Mouse (Mus musculus) spleen, adult 2 months (tissue): ENCODE measurements at regions not wholly inside any gene's neighbourhood (a gene's known extent, or its start where the extent isn't known, plus 50 kb on each side); places are given as distances from the start of the nearest gene placed in this dataset.

Experiments
- DNase-seq, 2 experiments: peaks; one replicate each; pipeline versions ENCODE4 v3.0.0 to v3.0.0-alpha.2; 2012 to 2021; ENCODE audit warnings: low spot score in 2 of 2, low read depth in 1 of 2
- H3K27ac ChIP-seq: fragments of 200-500 bp; 2 replicates; pipeline ENCODE4 v1.5.1; 2012; ENCODE audit warnings: low read length, inconsistent platforms; ENCODE audit not compliant: insufficient read depth
- H3K27me3 ChIP-seq: fragments of 200-500 bp; 2 replicates; pipeline ENCODE4 v1.6.1; 2012; ENCODE audit warnings: mild to moderate bottlenecking, moderate library complexity, low read length, inconsistent platforms; ENCODE audit not compliant: control insufficient read depth, insufficient read depth
- H3K36me3 ChIP-seq: fragments of 200-500 bp; 2 replicates; pipeline ENCODE4 v1.6.1; 2012; ENCODE audit warnings: mild to moderate bottlenecking, low read length, inconsistent platforms; ENCODE audit not compliant: control insufficient read depth, insufficient read depth
- H3K4me1 ChIP-seq: fragments of 200-500 bp; 2 replicates; pipeline ENCODE4 v1.6.1; 2011; ENCODE audit warnings: inconsistent platforms; ENCODE audit not compliant: control insufficient read depth, insufficient read depth, insufficient read length
- H3K4me3 ChIP-seq: fragments of 200-500 bp; 2 replicates; pipeline ENCODE4 v1.5.1; 2011; ENCODE audit warnings: mild to moderate bottlenecking, inconsistent platforms; ENCODE audit not compliant: insufficient read depth, insufficient read length; ENCODE audit errors: extremely low read depth
- CTCF ChIP-seq: fragments of 200-500 bp; IDR thresholded peaks from 2 replicates; pipeline ENCODE4 v1.5.1; 2011; ENCODE audit warnings: mild to moderate bottlenecking, inconsistent platforms; ENCODE audit not compliant: insufficient read depth, insufficient read length, insufficient replicate concordance; ENCODE audit errors: extremely low read depth
- POLR2A ChIP-seq: fragments of 200-500 bp; IDR thresholded peaks from 2 replicates; pipeline ENCODE4 v1.6.1; 2011; ENCODE audit warnings: low read depth, low read length, inconsistent platforms
- WGBS: fragments of 180-500 bp; shearing (Covaris S2); methylation state at CpG from one replicate; pipeline ENCODE4 v1.1.7; 2018; 5-methylcytosine and 5-hydroxymethylcytosine counted together

GRCm38 (mm10) chr4:95435080-95435479 lies 122.2 kb upstream of the Fggy start:
- no peak for DNase-seq
- H3K4me3 ChIP-seq = no peak overlapping the region
- H3K4me1 ChIP-seq = no peaks in the 10 kb centered on the region
- no peaks in the 10 kb centered on the region for H3K36me3 ChIP-seq
- no peak overlapping the region for H3K27ac ChIP-seq
- no peak for TF ChIP-seq POLR2A
- TF ChIP-seq CTCF = no peak
- H3K27me3 ChIP-seq = no peaks in the 10 kb centered on the region
- WGBS = 82% methylated on average over 4 of the region's 4 CpGs

GRCm38 (mm10) chr4:95439834-95440233 lies 117.5 kb upstream of the Fggy start:
- 53% methylated on average over 1 of the region's 1 CpGs for WGBS

GRCm38 (mm10) chr4:95443854-95444811 lies 113.2 kb upstream of the Fggy start:
- Histone ChIP-seq H3K36me3 (no peaks in the 10 kb centered on the region), H3K27me3 (no peaks in the 10 kb centered on the region), H3K4me3 (no peak overlapping the region), H3K27ac (no peak overlapping the region), H3K4me1 (no peaks in the 10 kb centered on the region)
- no peak for TF ChIP-seq CTCF
- no peak for TF ChIP-seq POLR2A
- 87% methylated on average over 12 of the region's 12 CpGs for WGBS
- no peak for DNase-seq

More at GRCm38 (mm10) chr4:95439834-95440233, 117.5 kb upstream of the Fggy start:
- DNase-seq = no peak
- H3K4me3 ChIP-seq = no peak overlapping the region
- no peaks in the 10 kb centered on the region for H3K27me3 ChIP-seq
- H3K4me1 ChIP-seq = no peaks in the 10 kb centered on the region
- H3K27ac ChIP-seq = no peak overlapping the region
- H3K36me3 ChIP-seq = no peaks in the 10 kb centered on the region
- no peak for TF ChIP-seq POLR2A
- no peak for TF ChIP-seq CTCF

- 94% methylated on average over 1 of the region's 1 CpGs for WGBS
- no peak overlapping the region for H3K27ac ChIP-seq
- no peaks in the 10 kb centered on the region for H3K36me3 ChIP-seq
- no peak for DNase-seq
- H3K4me1 ChIP-seq = no peaks in the 10 kb centered on the region
- H3K27me3 ChIP-seq = no peaks in the 10 kb centered on the region
- H3K4me3 ChIP-seq = no peak overlapping the region
- TF ChIP-seq CTCF (no peak), POLR2A (no peak)
These were observed 107.0 kb upstream of the Fggy start for GRCm38 (mm10) chr4:95450286-95450685.

GRCm38 (mm10) chr4:95451831-95452230 lies 105.5 kb upstream of the Fggy start:
- DNase-seq = no peak
- 83% methylated on average over 3 of the region's 3 CpGs for WGBS
- no peaks in the 10 kb centered on the region for H3K27me3 ChIP-seq

GRCm38 (mm10) chr4:95456318-95456717 lies 101.0 kb upstream of the Fggy start:
- no peak overlapping the region for H3K4me3 ChIP-seq
- no peaks in the 10 kb centered on the region for H3K27me3 ChIP-seq
- DNase-seq = no peak
- no peaks in the 10 kb centered on the region for H3K36me3 ChIP-seq
- 79% methylated on average over 1 of the region's 1 CpGs for WGBS
- TF ChIP-seq POLR2A = no peak
- no peak for TF ChIP-seq CTCF
- no peaks in the 10 kb centered on the region for H3K4me1 ChIP-seq
- no peak overlapping the region for H3K27ac ChIP-seq

More at GRCm38 (mm10) chr4:95451831-95452230, 105.5 kb upstream of the Fggy start:
- no peaks in the 10 kb centered on the region for H3K4me1 ChIP-seq
- H3K4me3 ChIP-seq = no peak overlapping the region
- no peak overlapping the region for H3K27ac ChIP-seq
- TF ChIP-seq CTCF (no peak), POLR2A (no peak)
- no peaks in the 10 kb centered on the region for H3K36me3 ChIP-seq

GRCm38 (mm10) chr4:95456943-95457342 lies 100.4 kb upstream of the Fggy start:
- H3K27ac ChIP-seq = no peak overlapping the region
- H3K4me3 ChIP-seq = no peak overlapping the region
- no peaks in the 10 kb centered on the region for H3K27me3 ChIP-seq
- DNase-seq = no peak
- no peaks in the 10 kb centered on the region for H3K4me1 ChIP-seq
- no peak for TF ChIP-seq CTCF
- no peak for TF ChIP-seq POLR2A
- 93% methylated on average over 5 of the region's 5 CpGs for WGBS
- H3K36me3 ChIP-seq = no peaks in the 10 kb centered on the region
